Mouse (Mus musculus) bone marrow macrophage, adult 2 months (primary cell): ENCODE data around the gene Egln2.

Experiments used
- CTCF ChIP-seq: IDR thresholded peaks from 2 replicates; pipeline ENCODE4 v1.5.1; 2012; ENCODE audit warnings: low read depth, mild to moderate bottlenecking, low read length, moderate library complexity
- POLR2A ChIP-seq: IDR thresholded peaks from 2 replicates; pipeline ENCODE4 v1.6.1; 2012; ENCODE audit warnings: mild to moderate bottlenecking, low read depth, low read length, borderline replicate concordance

DNA sequence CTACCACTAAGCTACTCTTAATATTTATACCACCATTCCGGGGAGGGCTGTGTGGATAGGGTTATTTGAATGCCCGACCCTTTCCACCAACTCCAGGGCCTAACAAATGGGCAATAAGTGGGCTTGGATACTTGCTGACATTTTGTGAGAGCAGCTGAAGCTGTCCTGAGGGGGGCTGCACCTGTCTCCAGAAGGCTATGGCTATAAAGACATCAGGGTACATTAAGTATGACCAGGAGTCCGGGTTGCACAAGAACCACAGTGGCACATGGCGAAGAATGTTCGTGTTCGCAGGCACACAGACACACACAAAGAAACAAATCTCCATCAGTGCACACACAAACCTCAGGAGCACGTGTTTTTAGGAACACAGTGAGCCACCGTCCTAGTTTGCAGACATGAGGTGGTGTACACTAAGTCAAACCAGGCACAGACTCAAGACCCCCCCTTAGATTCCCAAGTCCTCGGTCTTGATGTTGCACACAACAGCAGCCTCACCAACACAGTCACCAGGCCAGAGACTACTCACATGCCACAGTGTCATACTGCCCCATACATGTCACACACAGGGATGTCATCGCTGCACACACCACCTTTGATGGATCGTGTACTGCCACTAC, 983 bp upstream of the Egln2 start:
- TF ChIP-seq CTCF = no peak
- TF ChIP-seq POLR2A = no peak
